Mouse (Mus musculus): ENCODE measurements at regions not wholly inside any gene's neighbourhood (a gene's known extent, or its start where the extent isn't known, plus 50 kb on each side); places are given as distances from the start of the nearest gene placed in this dataset.
A peak's percentile ranks its signal among the peaks of the same experiment; 100 is the strongest.

GRCm38 (mm10) chr14:25168310-25168709 lies 290.7 kb upstream of the Zmiz1 start:
- DNase-seq (ENCODE audit: low spot score in 2 of 2), result no peak

GRCm38 (mm10) chr14:25173281-25173680 lies 285.7 kb upstream of the Zmiz1 start:
- DNase-seq (ENCODE audit: low spot score in 2 of 2), result no peak

DNA sequence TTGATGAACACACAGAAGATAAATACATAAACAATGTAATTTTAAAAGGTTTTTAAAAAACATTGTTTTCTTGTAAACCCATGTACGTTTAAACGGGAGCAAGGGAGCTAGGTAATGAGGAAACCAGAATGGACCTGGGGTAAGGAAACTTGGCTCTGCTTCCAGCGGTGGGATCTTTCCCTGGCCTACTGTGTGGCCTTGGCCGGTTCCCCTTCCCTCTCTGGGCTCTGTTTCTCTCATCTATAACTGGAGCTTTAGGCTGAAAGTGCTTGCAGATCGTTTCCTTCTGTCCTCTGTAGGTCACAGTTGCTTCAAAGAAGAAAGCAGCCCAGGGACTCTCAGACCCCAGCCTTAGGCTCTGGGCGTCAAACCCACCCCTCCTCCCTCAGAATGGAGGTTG lies 285.1 kb upstream of the Zmiz1 start:
- no peak for DNase-seq (ENCODE audit: low spot score in 2 of 2)

DNA sequence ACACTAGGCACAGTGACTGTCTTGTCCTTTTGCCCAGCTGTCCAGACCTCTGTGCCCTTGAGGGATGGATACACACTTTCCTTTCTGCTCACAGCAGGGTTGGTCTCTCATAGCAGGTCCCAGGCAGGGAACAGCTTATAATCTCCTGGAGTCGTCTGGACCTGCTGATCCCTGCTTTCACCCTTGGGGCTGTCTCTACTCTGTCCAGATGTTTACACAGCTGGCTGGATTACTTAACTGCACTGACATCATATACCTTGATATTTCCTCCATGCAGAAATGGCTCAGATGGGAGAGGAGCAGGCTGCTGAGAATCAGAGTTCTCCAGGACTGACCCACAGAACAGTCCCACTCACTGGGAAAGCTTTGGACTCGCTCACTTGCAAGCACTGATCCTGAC lies 284.6 kb upstream of the Zmiz1 start:
- no peak for DNase-seq (ENCODE audit: low spot score in 2 of 2)

GRCm38 (mm10) chr14:25176206-25176605 lies 282.8 kb upstream of the Zmiz1 start:
- DNase-seq (ENCODE audit: low spot score in 2 of 2), result no peak

DNA sequence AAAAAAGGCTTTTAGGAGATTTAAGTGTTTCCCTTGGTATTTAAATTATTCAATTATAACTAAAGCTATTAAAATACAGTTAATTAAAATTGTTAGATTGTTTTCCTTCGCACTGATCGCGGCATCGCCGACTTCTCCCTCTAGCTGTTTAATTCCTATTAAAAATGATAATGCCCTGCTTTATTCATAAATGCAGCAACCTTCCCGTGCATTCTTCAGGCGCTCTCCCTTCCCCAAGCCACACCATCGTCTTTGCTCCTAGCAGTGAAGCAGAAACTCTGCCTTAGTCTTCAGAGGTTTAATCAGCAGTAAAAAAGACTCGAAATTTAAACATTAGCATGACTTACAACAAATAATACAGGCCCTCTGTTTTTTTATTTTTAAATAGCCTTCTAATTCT lies 278.9 kb upstream of the Zmiz1 start:
- no peak for DNase-seq (ENCODE audit: low spot score in 2 of 2)

GRCm38 (mm10) chr14:25181406-25181805 lies 277.6 kb upstream of the Zmiz1 start:
- no peak for DNase-seq (ENCODE audit: low spot score in 2 of 2)

DNA sequence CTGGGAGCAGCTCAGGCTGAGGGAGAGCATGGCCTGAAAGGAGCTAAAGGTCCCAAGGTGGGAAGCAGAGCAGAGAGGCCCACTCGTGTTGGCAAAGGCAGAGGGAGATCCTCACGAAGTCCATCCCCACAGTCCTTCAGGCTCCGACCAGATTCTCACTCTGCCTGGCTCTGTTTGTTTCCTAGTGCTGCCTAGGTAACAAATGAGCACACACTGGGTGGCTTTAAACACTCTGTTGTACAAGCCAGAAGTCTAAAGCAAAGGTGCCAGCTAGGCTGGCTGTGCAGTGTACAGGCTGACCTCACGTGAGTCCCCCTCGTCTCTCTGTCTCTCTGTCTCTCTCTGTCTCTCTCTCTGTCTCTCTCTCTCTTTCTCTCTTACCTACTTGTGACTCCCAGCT lies 274.9 kb upstream of the Zmiz1 start:
- DNase-seq (ENCODE audit: low spot score in 2 of 2), result no peak

DNA sequence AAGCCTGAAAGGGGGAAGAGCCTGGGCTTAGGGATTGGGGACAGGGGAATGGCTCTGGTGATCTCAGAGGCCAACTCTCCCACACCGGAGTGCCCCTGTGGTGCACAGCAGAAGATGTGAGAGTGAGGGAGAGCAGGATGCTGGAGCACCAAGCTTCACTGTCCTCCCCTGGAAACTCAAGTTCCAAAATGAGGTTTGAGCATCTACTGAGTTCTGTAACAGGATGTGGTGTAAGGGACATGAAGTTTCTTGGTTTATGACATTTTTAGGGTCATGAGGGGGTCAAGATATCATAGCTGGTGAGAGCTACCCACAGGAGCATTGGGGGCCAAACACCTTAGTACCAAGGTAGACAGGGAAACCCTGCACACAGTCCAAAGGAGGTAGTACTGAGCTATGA lies 274.1 kb upstream of the Zmiz1 start:
- DNase-seq (ENCODE audit: low spot score in 2 of 2), result no peak

DNA sequence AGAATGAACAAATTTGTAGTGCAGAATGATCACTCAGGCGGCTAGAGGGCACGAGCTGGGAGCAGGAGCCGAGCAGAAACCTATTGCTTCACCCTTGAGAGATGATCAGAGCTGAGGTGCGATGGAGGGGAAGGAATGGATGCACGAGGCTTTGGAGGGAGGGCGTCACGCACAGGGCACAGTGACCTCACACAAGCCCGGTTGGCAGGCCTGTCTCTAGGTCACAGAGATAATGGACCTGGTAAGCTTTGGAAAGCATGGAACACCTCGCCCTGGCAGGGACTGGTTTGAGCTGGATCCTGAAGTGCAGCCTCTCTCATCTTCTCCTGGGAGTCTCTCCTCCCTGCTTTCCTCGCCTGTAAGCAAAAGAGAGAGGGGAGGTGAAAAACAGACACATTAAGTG lies 273.4 kb upstream of the Zmiz1 start:
- DNase-seq (ENCODE audit: low spot score in 2 of 2), result no peak

DNA sequence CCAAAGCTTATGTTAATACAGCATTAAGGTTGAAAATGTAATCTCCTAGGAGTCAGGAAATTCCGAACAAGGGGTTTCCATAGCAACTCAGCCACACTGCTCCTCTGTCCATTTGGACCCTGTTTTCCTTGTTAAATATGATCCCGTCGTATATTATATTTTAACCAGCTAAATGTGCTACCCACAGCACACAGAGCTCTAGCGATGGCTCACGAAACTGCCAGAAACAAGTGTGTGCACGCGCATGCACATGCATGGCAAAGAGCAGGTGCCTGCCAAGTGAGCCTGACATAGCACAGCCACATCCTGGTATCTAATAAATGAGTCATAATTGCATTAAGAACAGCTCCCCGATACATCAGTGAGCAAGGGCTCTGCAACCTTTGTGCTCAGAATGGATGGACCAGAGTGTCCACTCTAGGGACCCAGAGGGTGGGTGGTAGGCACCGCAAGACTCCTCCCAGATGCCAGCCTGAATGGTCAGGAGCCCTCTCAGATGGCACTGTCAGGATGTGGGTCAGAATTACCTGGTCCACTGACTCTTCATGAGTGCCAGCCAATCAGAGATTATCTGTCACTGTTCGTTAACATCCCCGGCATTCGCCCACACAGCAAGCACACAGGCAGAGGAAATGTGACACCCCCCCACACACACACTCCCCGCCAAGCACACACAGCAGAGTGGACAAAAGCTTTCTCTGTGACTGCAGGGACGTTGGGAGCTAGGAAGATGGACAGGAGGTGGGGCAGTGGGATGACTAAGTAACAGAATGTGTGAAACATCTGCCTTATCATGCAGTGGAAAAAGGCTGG lies 272.8 kb upstream of the Zmiz1 start:
- DNase-seq (ENCODE audit: low spot score in 2 of 2), result peak; percentile 42 to 65

DNA sequence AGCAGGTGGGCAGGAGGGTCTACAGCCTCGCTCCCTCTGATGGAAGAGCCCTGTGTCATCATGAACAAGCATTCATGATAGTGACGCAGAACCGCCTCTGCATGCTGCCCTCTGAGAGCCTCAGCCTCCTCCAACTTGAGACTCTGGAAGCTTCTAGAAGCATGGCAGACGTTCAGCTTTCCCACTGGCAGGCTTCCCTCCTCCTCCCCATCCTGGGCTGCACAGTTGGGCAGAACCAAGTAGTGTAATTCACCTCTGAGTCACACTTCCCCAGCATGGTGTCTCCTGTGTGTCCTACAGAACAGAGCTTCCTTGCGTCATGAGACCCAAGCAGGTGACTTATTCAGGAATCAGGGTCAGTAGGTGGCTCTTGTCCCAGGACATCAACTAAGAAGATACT lies 271.3 kb upstream of the Zmiz1 start:
- peak in 1 of 2 experiments; percentile 81 for DNase-seq (ENCODE audit: low spot score in 2 of 2)

DNA sequence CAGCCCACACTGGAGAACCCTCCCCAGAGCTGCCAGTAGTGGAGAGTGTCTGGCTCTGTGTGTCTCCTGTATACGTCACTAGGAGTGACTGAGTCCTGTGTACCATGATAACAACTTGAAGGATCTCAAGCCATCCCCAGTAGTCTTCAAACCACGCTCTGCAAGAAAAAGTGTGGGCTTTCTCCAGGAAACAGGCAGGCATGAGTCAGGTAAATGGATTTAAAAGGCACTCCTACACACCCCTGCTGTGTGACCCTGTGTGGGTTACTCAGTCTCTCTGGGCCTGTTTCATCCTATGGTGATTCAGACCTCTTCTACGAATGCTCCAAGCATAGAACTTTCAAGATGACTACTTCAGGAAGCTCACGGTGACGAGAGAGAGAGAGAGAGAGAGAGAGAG lies 269.7 kb upstream of the Zmiz1 start:
- DNase-seq (ENCODE audit: low spot score in 2 of 2), result peak in 1 of 2 experiments; percentile 72

DNA sequence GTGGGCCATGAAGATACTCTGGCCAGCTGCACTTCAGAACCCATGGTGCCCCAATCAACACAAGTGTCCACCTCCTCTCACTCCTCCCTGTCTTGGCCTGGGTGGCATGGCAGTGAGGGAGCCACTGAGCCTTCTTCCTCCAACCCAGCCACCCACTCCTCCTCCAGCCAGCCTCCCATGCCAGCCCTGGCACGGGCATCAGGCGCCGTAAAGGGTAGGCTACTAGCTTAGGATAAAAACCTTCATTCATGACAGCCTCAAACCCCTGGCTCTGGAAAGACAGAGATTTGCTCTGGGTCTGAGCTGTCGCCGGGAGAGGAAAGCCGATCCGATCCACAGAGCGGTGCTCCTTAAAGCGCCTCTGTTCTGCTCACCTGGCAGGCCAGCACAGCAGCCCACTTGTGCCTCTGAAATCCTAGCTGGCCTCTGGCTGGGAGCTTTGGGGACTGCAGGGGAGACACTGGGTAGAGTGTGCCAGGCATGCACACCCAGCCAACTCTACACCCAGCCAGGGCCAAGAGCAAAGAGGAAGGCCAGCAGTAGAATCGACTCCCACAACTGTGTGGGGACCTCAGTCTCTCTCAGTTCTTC lies 268.2 kb upstream of the Zmiz1 start:
- no peak for DNase-seq (ENCODE audit: low spot score in 2 of 2)

DNA sequence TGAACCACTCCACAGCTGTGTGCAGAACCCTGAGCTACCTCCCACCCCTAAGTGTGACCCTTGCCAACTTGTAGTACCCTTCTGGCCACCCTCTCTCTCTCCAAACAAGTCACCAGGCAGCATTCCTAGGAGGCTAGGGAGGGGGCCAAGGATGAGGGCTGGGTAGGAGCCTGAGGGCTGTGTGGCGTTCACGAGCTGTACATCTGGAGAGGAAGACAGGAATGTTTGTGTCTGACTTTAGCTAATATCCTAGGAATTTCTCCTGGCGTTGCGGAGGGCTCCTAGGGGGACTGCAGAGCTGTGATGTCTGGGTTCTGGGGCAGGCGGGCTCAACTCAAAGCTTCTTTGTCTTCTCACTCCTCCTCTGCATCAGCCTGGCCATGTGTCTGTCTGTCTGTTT lies 262.2 kb upstream of the Zmiz1 start:
- DNase-seq (ENCODE audit: low spot score in 2 of 2), result no peak

DNA sequence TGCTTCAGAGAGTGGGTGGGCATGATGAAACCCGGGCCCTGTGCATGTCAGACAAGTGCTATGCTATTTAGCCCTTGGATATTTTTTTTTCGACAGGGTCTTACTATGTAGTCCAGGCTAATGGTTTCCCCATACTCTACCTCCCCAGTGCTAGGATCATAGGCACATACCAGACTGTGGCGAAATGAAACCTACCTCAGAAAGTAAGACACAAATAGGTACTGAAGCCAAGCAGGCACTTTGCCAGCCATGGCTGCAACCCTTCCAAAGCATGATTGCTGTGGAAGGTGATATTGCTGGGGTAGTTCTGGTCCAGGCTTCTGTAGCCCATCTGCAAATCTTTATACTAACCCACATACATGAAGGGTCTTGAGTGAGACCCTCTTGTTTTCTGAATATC lies 259.1 kb upstream of the Zmiz1 start:
- no peak for DNase-seq (ENCODE audit: low spot score in 2 of 2)

GRCm38 (mm10) chr14:25200656-25201179 lies 258.3 kb upstream of the Zmiz1 start:
- DNase-seq (ENCODE audit: low spot score in 2 of 2), result no peak

GRCm38 (mm10) chr14:25202312-25202711 lies 256.7 kb upstream of the Zmiz1 start:
- DNase-seq (ENCODE audit: low spot score in 2 of 2), result no peak

GRCm38 (mm10) chr14:25204091-25204490 lies 254.9 kb upstream of the Zmiz1 start:
- no peak for DNase-seq (ENCODE audit: low spot score in 2 of 2)

DNA sequence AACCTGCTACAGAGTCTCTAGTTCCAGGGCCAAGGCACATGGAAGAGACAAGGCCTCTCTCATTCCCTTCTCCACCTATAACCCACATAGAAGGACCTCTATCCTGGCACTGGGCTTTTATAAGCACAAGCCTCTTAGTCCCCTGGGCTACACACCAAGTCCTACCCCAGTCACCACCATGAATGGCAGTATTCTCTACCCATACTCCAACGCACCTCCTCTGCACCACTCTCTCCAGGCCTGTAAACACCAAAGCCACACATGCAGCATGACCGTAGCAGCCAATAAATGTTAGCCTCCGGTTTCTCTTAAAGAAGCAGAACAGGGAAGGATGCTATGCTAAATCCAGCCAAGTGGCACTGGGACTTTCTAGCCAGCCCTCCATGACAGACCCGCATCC lies 252.1 kb upstream of the Zmiz1 start:
- no peak for DNase-seq (ENCODE audit: low spot score in 2 of 2)

GRCm38 (mm10) chr14:25207422-25207821 lies 251.6 kb upstream of the Zmiz1 start:
- no peak for DNase-seq (ENCODE audit: low spot score in 2 of 2)

DNA sequence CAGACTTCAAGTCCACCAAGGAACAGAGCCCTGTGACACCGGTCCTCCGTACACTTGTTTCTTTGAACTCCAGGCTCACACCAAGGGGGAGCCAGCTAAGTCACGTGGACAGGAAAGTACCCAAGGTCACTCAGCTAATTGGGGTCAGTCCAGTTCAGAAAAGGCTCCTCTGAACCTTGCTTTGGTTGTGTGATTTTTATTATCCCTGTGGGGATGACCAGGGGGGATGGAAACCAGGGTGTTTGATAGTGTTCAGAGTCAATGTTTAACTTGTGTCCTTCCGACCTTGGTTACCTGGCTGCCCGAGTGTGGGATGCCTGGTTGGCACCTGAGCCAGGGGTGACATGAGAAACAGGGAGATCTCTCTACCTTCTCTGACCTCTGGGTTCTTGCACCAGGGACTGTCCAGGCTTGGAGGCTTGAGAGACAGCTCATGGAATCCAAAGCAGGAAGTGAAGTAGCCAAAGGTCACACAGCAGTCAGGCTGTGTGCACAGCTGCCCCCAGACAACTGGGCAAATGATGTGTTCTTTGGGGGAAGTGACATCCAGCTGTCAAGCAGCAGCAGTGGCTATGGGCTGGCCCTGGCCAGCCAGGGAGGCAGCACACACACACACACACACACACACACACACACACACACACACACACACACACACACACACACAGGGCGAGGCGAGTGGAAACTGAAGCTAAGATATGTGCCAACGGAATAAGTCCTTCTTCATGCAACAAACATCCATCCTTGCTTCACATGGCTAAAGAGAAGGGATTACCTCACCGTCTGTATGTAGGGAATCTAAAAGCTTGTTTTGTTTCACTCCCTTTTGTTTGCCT lies 250.5 kb upstream of the Zmiz1 start:
- DNase-seq (ENCODE audit: low spot score in 2 of 2), result no peak

All from left cerebral cortex, adult 8-10 months (tissue).